In genomic region chr4:129144401-129145367, GRCm38 (mm10) we compare ENCODE assay signal across 8 mouse cellular contexts. TPM values are rescaled to one million over a fixed set of nuclear protein-coding genes. Genes with fewer than 3 reads are reported as not detected.
DNase-seq lines count a peak whose midpoint lies in the region; ATAC-seq and TF ChIP-seq lines count a peak whose summit lies in the region.

No protein-coding gene starts in this region.

- peak overlapping the region; percentile 61 for H3K27ac ChIP-seq in forebrain, embryonic 12.5 days
- no peak overlapping the region for H3K27ac ChIP-seq in forebrain, embryonic 10.5 days
- peak overlapping the region; percentile 25 for H3K27ac ChIP-seq in cortical plate, adult 2 months (ENCODE audit: insufficient read depth, low read length)
- H3K27ac ChIP-seq in neural tube, embryonic 15.5 days (replicated peaks) = peak overlapping the region; percentile 81

- no peak overlapping the region for H3K9ac ChIP-seq in forebrain, embryonic 12.5 days
- no peak overlapping the region for H3K9ac ChIP-seq in neural tube, embryonic 15.5 days (replicated peaks)

- no peak; the same call in 1 of the 2 replicates for TF ChIP-seq POLR2A in cortical plate, adult 2 months (IDR thresholded peaks at IDR 0.05; ENCODE audit: extremely low read depth, insufficient read depth, low read length)

- ATAC-seq in forebrain, embryonic 12.5 days (ENCODE audit: low FRiP score) = peak; percentile 41; the same call in 1 of the 2 replicates
- peak; percentile 42; the same call in 1 of the 2 replicates for ATAC-seq in neural tube, embryonic 15.5 days (ENCODE audit: low FRiP score)

- 0 out of 2 replicates have a peak, but pooled peaks cover under 1% of the 10 kb centered on the region for H3K27me3 ChIP-seq in forebrain, embryonic 12.5 days
- peaks cover 6% of the 10 kb centered on the region for H3K27me3 ChIP-seq in forebrain, embryonic 10.5 days (ENCODE audit: poor library complexity, severe bottlenecking)
- H3K27me3 ChIP-seq in neural tube, embryonic 15.5 days (replicated peaks) = no peaks in the 10 kb centered on the region

- peaks cover 12% of the 10 kb centered on the region; the same call in 1 of the 2 replicates for H3K36me3 ChIP-seq in forebrain, embryonic 12.5 days (replicated peaks)
- peaks cover 28% of the 10 kb centered on the region for H3K36me3 ChIP-seq in forebrain, embryonic 10.5 days (replicated peaks)
- H3K36me3 ChIP-seq in neural tube, embryonic 15.5 days = peaks cover 19% of the 10 kb centered on the region; the same call in 1 of the 2 replicates

- no peak for TF ChIP-seq CTCF in cortical plate, adult 2 months (IDR thresholded peaks at IDR 0.05; ENCODE audit: extremely low read depth, insufficient read depth, low read length)

- H3K4me3 ChIP-seq in forebrain, embryonic 12.5 days (replicated peaks) = no peak overlapping the region
- H3K4me3 ChIP-seq in forebrain, embryonic 10.5 days = no peak overlapping the region
- no peak overlapping the region for H3K4me3 ChIP-seq in cortical plate, adult 2 months (ENCODE audit: insufficient read depth, low read length)
- H3K4me3 ChIP-seq in neural tube, embryonic 15.5 days (replicated peaks) = no peak overlapping the region

- H3K4me2 ChIP-seq in forebrain, embryonic 12.5 days = no peak overlapping the region
- H3K4me2 ChIP-seq in neural tube, embryonic 15.5 days = peak overlapping the region; percentile 22; the same call in 1 of the 2 replicates

- peaks cover 29% of the 10 kb centered on the region for H3K4me1 ChIP-seq in forebrain, embryonic 12.5 days
- H3K4me1 ChIP-seq in forebrain, embryonic 10.5 days = peaks cover 13% of the 10 kb centered on the region; the same call in 1 of the 2 replicates
- peaks cover 14% of the 10 kb centered on the region for H3K4me1 ChIP-seq in cortical plate, adult 2 months (ENCODE audit: control insufficient read depth, insufficient read depth, low read length)
- peaks cover 47% of the 10 kb centered on the region for H3K4me1 ChIP-seq in neural tube, embryonic 15.5 days

- DNase-seq in forebrain, embryonic 10.5 days (ENCODE audit: extremely low spot score, low spot score) = no peak
- peak; percentile 88 for DNase-seq in layer of hippocampus, adult 9-11 months
- DNase-seq in gastrocnemius, postnatal 25 days = no peak
- DNase-seq in spleen, postnatal 4 days (ENCODE audit: low spot score in 2 of 2) = no peak
- no peak for DNase-seq in ovary, adult 18-20 months (ENCODE audit: low spot score)

- no peaks in the 10 kb centered on the region for H3K9me3 ChIP-seq in forebrain, embryonic 12.5 days
- no peaks in the 10 kb centered on the region for H3K9me3 ChIP-seq in forebrain, embryonic 10.5 days
- no peaks in the 10 kb centered on the region for H3K9me3 ChIP-seq in neural tube, embryonic 15.5 days (replicated peaks)

- 55% methylated on average over 16 of the region's 16 CpGs for WGBS in forebrain, embryonic 12.5 days
- WGBS in forebrain, embryonic 10.5 days = 70% methylated on average over 16 of the region's 16 CpGs
- 28% methylated on average over 16 of the region's 16 CpGs for WGBS in neural tube, embryonic 15.5 days

RNA-seq across cellular contexts. Expression of gene Fndc5, which starts 7.9 kb away (rescaled TPM):
- polyA plus RNA-seq in forebrain, embryonic 12.5 days (2016; fragmentation: Nextera tagmentation; extraction: Ambion mirVana) = 0.86 and 1.1 TPM in 2 replicates
- 0.56 and 0.93 TPM in 2 replicates for polyA plus RNA-seq in forebrain, embryonic 10.5 days (2016; fragmentation: Nextera tagmentation; extraction: Ambion mirVana)
- polyA plus RNA-seq in cortical plate, adult 2 months (2012; rRNA removed) = 72.0 and 76.5 TPM in 2 replicates
- 27.0 and 34.9 TPM in 2 replicates for polyA plus RNA-seq in neural tube, embryonic 15.5 days (2015; fragmentation: Nextera tagmentation; extraction: Ambion mirVana)
- 10 to 100 TPM; 71.5 to 93.0 TPM for total RNA-seq in gastrocnemius, postnatal 25 days (2021)

RNA-seq across cellular contexts. Expression of gene Hpca, which starts 22.8 kb away (rescaled TPM):
- 6.0 and 6.4 TPM in 2 replicates for polyA plus RNA-seq in forebrain, embryonic 12.5 days (2016; fragmentation: Nextera tagmentation; extraction: Ambion mirVana)
- 0.18 and 0.43 TPM in 2 replicates for polyA plus RNA-seq in forebrain, embryonic 10.5 days (2016; fragmentation: Nextera tagmentation; extraction: Ambion mirVana)
- 1,156 and 1,221 TPM in 2 replicates for polyA plus RNA-seq in cortical plate, adult 2 months (2012; rRNA removed)
- 129 and 143 TPM in 2 replicates for polyA plus RNA-seq in neural tube, embryonic 15.5 days (2015; fragmentation: Nextera tagmentation; extraction: Ambion mirVana)
- total RNA-seq in gastrocnemius, postnatal 25 days (2021) = not detected

RNA-seq across cellular contexts. Expression of gene Tmem54, which starts 39.3 kb away (rescaled TPM):
- 0.54 and 1.9 TPM in 2 replicates for polyA plus RNA-seq in forebrain, embryonic 12.5 days (2016; fragmentation: Nextera tagmentation; extraction: Ambion mirVana)
- 3.3 and 4.6 TPM in 2 replicates for polyA plus RNA-seq in forebrain, embryonic 10.5 days (2016; fragmentation: Nextera tagmentation; extraction: Ambion mirVana)
- not detected in 2 replicates for polyA plus RNA-seq in cortical plate, adult 2 months (2012; rRNA removed)
- polyA plus RNA-seq in neural tube, embryonic 15.5 days (2015; fragmentation: Nextera tagmentation; extraction: Ambion mirVana) = 3.3 TPM in 1 of 2 replicates, not detected in the other
- not detected for total RNA-seq in gastrocnemius, postnatal 25 days (2021)

RNA-seq across cellular contexts. Expression of gene S100pbp, which starts 44.8 kb away (rescaled TPM):
- 26.2 and 31.6 TPM in 2 replicates for polyA plus RNA-seq in forebrain, embryonic 12.5 days (2016; fragmentation: Nextera tagmentation; extraction: Ambion mirVana)
- polyA plus RNA-seq in forebrain, embryonic 10.5 days (2016; fragmentation: Nextera tagmentation; extraction: Ambion mirVana) = 29.4 and 29.7 TPM in 2 replicates
- 24.3 and 24.4 TPM in 2 replicates for polyA plus RNA-seq in cortical plate, adult 2 months (2012; rRNA removed)
- 16.7 TPM in 2 replicates for polyA plus RNA-seq in neural tube, embryonic 15.5 days (2015; fragmentation: Nextera tagmentation; extraction: Ambion mirVana)
- total RNA-seq in gastrocnemius, postnatal 25 days (2021) = 1 to 10 TPM; 3.5 to 4.0 TPM

RNA-seq across cellular contexts. Expression of gene Yars, which starts 44.9 kb away (rescaled TPM):
- polyA plus RNA-seq in forebrain, embryonic 12.5 days (2016; fragmentation: Nextera tagmentation; extraction: Ambion mirVana) = 103 TPM in 2 replicates
- 109 and 120 TPM in 2 replicates for polyA plus RNA-seq in forebrain, embryonic 10.5 days (2016; fragmentation: Nextera tagmentation; extraction: Ambion mirVana)
- 76.3 and 79.9 TPM in 2 replicates for polyA plus RNA-seq in cortical plate, adult 2 months (2012; rRNA removed)
- polyA plus RNA-seq in neural tube, embryonic 15.5 days (2015; fragmentation: Nextera tagmentation; extraction: Ambion mirVana) = 109 and 111 TPM in 2 replicates
- total RNA-seq in gastrocnemius, postnatal 25 days (2021) = 10 to 100 TPM; 31.7 to 34.2 TPM

Comparison
In these comparisons a context has a peak if more than half of its experiments do, and no peak if none do; other contexts are left out.
1. RNA of gene Fndc5, which starts 7.9 kb away (polyA plus RNA-seq): 72.0 to 76.5 TPM in cortical plate, adult 2 months and 27.0 to 34.9 TPM in neural tube, embryonic 15.5 days; 0.86 to 1.1 TPM in forebrain, embryonic 12.5 days and 0.56 to 0.93 TPM in forebrain, embryonic 10.5 days; every median in the first group is over 10 times any median in the second.
2. RNA of gene Hpca, which starts 22.8 kb away (polyA plus RNA-seq): 1,156 to 1,221 TPM in cortical plate, adult 2 months and 129 to 143 TPM in neural tube, embryonic 15.5 days; 6.0 to 6.4 TPM in forebrain, embryonic 12.5 days and 0.18 to 0.43 TPM in forebrain, embryonic 10.5 days; every median in the first group is over 10 times any median in the second.